Mouse (Mus musculus) ES-Bruce4 (cell line): ENCODE measurements around the gene Nanos2.

ENCODE experiments used
- CTCF ChIP-seq: IDR thresholded peaks from one replicate; pipeline ENCODE4 v1.8.1; 2011; ENCODE audit warnings: low read depth, low read length
- EP300 ChIP-seq: IDR thresholded peaks from 2 replicates; pipeline ENCODE4 v1.6.1; 2011; ENCODE audit warnings: low read depth, low read length; ENCODE audit not compliant: insufficient read depth
- POLR2A ChIP-seq: IDR thresholded peaks from one replicate; pipeline ENCODE4 v1.8.1; 2011; ENCODE audit warnings: low read length; ENCODE audit not compliant: insufficient read depth

DNA sequence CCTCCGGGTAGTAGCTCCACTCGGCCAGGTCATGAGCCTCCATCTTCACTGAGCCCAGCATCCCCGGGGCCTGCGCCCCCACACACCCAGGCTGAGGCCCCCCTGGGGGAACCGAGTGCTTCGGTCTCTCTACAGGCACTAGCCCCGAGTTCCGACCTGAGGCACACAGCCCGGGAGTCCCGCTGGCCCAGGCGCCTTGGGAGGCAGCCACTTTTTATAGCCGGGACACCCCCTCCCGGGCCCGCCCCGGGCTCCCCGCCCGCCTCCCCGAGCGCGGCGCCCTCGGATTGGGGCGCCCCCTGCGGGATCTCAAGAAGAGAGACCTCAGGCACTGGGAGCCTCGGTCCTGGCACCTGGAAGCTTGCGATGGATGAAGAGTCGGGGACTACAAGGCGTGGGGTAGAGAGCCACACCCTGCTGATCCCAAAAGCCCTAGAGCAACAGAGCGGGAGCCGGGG, 36.2 kb downstream of the Nanos2 start, which contains the start of gene Foxa3:
- TF ChIP-seq CTCF = peak; percentile 33
- no peak for TF ChIP-seq POLR2A
- TF ChIP-seq EP300 = no peak
